Mouse (Mus musculus): Measurements from ENCODE around the gene Slc6a9. TPM values are rescaled to one million over a fixed set of nuclear protein-coding genes. Genes with fewer than 3 reads are reported as not detected.

Gene Slc6a9
- polyA plus RNA-seq, 1 experiment, result 51.2 TPM

- no peak for DNase-seq (ENCODE audit: low spot score)
Measured at GRCm38 (mm10) chr4:117840821-117841220, 6.5 kb downstream of the Slc6a9 start.

- no peak for DNase-seq (ENCODE audit: low spot score)
Measured at GRCm38 (mm10) chr4:117841566-117841965, 7.3 kb downstream of the Slc6a9 start.

GRCm38 (mm10) chr4:117843101-117843500 lies 8.8 kb downstream of the Slc6a9 start:
- no peak for DNase-seq (ENCODE audit: low spot score)

- DNase-seq (ENCODE audit: low spot score), result no peak
Measured at GRCm38 (mm10) chr4:117844467-117844866, 10.2 kb downstream of the Slc6a9 start.

- no peak for DNase-seq (ENCODE audit: low spot score)
Measured at GRCm38 (mm10) chr4:117845316-117845715, 11.0 kb downstream of the Slc6a9 start.

- no peak for DNase-seq (ENCODE audit: low spot score)
Measured at GRCm38 (mm10) chr4:117846261-117846660, 12.0 kb downstream of the Slc6a9 start.

GRCm38 (mm10) chr4:117847011-117847410 lies 12.7 kb downstream of the Slc6a9 start:
- no peak for DNase-seq (ENCODE audit: low spot score)

GRCm38 (mm10) chr4:117849063-117849462 lies 14.8 kb downstream of the Slc6a9 start:
- DNase-seq (ENCODE audit: low spot score), result no peak

GRCm38 (mm10) chr4:117849506-117849905 lies 15.2 kb downstream of the Slc6a9 start:
- no peak for DNase-seq (ENCODE audit: low spot score)

- DNase-seq (ENCODE audit: low spot score), result no peak
Measured at GRCm38 (mm10) chr4:117850176-117850575, 15.9 kb downstream of the Slc6a9 start.

- no peak for DNase-seq (ENCODE audit: low spot score)
Measured at GRCm38 (mm10) chr4:117850871-117851270, 16.6 kb downstream of the Slc6a9 start.

GRCm38 (mm10) chr4:117852152-117852868 lies 18.0 kb downstream of the Slc6a9 start:
- no peak for DNase-seq (ENCODE audit: low spot score)

GRCm38 (mm10) chr4:117855146-117855545 lies 20.8 kb downstream of the Slc6a9 start:
- no peak for DNase-seq (ENCODE audit: low spot score)

GRCm38 (mm10) chr4:117858794-117859193 lies 24.5 kb downstream of the Slc6a9 start:
- peak; percentile 60 for DNase-seq (ENCODE audit: low spot score)

GRCm38 (mm10) chr4:117860570-117860969 lies 26.3 kb downstream of the Slc6a9 start:
- no peak for DNase-seq (ENCODE audit: low spot score)

GRCm38 (mm10) chr4:117862823-117863222 lies 28.5 kb downstream of the Slc6a9 start:
- no peak for DNase-seq (ENCODE audit: low spot score)

- DNase-seq (ENCODE audit: low spot score), result peak; percentile 47
Measured at GRCm38 (mm10) chr4:117866083-117866482, 31.8 kb downstream of the Slc6a9 start.

- DNase-seq (ENCODE audit: low spot score), result no peak
Measured at GRCm38 (mm10) chr4:117867000-117867399, 32.7 kb downstream of the Slc6a9 start.

- DNase-seq (ENCODE audit: low spot score), result no peak
Measured at GRCm38 (mm10) chr4:117867823-117868222, 33.5 kb downstream of the Slc6a9 start.

- no peak for DNase-seq (ENCODE audit: low spot score)
Measured at GRCm38 (mm10) chr4:117869317-117869716, 35.0 kb downstream of the Slc6a9 start.

- DNase-seq (ENCODE audit: low spot score), result no peak
Measured at GRCm38 (mm10) chr4:117870437-117870836, 36.1 kb downstream of the Slc6a9 start.

- DNase-seq (ENCODE audit: low spot score), result no peak
Measured at GRCm38 (mm10) chr4:117871787-117872186, 37.5 kb downstream of the Slc6a9 start.

- no peak for DNase-seq (ENCODE audit: low spot score)
Measured at GRCm38 (mm10) chr4:117872471-117872886, 38.2 kb downstream of the Slc6a9 start, which contains the start of gene Ccdc24. Gene Ccdc24, minus strand, starts transcription at chr4:117872557.

GRCm38 (mm10) chr4:117873615-117874014 lies 39.3 kb downstream of the Slc6a9 start:
- DNase-seq (ENCODE audit: low spot score), result no peak
